Mouse (Mus musculus): ENCODE results near the gene Ccdc34. TPM values are rescaled to one million over a fixed set of nuclear protein-coding genes. Genes with fewer than 3 reads are reported as not detected.
A peak's percentile ranks its signal among the peaks of the same experiment; 100 is the strongest.

Ccdc34 gene
- total RNA-seq, 2 experiments from 2014 or later: 25.8 to 27.3 TPM

GRCm38 (mm10) chr2:110180316-110180670 lies 162.7 kb downstream of the Ccdc34 start:
- DNase-seq: no peak

- no peak for DNase-seq
These were observed 164.0 kb downstream of the Ccdc34 start for GRCm38 (mm10) chr2:110181666-110182065.

GRCm38 (mm10) chr2:110182248-110182647 lies 164.6 kb downstream of the Ccdc34 start:
- DNase-seq: peak; percentile 62

DNA sequence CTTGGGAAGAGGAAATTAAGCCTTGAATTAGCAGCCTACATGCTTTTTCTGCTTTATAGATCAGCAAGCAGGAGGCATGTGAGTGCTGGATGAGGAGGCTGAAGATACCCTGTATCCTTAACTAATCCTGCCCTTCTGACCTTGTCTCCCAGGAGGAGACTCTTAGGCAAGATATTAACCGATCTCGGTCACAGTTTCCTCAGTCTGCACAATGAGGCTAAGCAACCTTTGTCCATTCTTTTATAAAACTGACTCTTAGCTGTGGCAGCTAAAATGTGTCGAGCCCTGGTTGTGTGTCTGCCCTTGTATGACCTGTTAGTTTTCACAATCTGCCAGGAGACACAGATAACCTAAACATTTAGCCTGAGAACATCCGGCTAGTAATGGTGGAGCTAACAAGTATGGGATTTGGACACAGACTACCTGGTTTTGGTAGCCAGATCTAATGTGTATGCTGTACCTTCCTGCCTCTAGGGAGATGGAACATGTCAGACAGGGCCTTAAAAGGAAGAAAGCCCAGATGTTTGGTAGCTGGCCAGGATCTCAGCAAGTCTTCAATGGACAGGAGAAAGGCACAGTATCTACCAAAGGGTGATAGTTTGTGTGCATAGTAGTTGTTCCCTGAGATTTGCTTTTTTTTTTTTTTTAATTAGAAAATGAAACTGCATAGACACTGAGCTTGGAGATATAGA lies 165.3 kb downstream of the Ccdc34 start:
- no peak for DNase-seq

DNA sequence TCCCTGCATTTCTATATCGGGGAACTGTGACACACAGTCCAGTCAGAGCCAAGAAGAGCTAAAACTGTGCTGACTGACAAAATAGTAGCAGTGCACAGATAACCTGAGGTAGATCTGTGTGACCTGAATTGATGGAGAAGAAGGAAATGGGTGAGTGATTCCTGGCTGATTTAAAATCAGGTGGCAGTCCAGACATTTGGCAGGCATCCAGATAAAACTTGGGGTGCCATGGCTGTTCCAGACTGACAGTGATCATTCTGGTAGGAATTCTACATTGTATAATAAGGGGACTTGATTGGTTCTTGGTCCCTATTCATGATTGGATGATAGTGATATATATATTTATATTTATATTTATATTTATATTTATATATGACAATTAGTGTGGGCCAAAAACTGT lies 166.5 kb downstream of the Ccdc34 start:
- no peak for DNase-seq

GRCm38 (mm10) chr2:110186427-110186980 lies 168.9 kb downstream of the Ccdc34 start:
- DNase-seq: peak; percentile 68

DNA sequence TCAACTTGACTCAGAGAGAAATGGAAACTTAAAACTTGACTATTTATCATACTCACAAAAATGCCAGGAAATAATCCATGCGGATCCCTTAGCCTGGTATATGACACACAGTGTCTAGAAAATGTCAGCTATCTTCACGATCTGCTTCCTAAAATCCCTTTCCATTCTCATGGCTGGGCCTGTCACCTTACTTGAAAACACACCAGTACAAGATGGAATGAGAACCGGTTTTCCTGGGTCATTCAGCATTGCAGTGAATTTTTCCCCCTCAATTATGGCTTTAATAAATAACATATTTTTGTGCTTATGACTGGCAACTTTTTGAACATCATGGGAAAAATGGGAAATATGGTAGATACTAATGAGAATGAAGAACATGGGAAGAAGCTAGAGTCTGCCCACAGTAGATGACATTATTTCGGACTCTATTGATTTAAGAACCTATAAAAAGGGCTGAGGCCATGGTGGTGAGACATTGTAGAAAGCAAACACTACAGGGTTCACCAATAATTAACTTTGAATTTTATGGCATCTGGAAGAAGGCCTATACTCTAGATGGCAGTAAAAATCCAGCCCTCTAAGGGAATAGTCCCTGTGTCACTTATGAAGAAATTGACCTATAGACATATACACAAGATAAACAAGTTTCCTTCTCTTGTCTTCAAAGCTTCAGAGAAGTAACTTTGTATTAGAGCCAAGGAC lies 171.2 kb downstream of the Ccdc34 start:
- no peak for DNase-seq

DNA sequence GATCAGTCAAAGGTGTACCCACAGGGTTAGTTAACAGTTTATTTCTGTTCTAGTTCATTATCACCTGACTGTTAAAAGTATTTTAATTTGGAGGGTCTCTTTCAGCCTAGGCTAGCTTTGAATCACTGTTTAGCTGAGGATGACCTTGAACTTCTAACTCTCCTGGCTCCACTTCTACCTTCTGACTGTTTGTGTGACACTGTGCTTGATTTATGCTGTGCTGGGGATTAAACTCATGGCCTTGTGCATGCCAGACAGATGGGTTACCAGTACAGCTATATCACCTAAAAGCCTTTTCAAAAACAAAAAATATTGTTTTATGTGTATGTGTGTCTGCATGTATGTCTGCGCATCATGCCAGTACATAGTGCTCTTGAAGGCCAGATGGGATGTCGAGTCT lies 172.8 kb downstream of the Ccdc34 start:
- DNase-seq: no peak

- DNase-seq: no peak
These were observed 173.6 kb downstream of the Ccdc34 start for GRCm38 (mm10) chr2:110191186-110191690.

DNA sequence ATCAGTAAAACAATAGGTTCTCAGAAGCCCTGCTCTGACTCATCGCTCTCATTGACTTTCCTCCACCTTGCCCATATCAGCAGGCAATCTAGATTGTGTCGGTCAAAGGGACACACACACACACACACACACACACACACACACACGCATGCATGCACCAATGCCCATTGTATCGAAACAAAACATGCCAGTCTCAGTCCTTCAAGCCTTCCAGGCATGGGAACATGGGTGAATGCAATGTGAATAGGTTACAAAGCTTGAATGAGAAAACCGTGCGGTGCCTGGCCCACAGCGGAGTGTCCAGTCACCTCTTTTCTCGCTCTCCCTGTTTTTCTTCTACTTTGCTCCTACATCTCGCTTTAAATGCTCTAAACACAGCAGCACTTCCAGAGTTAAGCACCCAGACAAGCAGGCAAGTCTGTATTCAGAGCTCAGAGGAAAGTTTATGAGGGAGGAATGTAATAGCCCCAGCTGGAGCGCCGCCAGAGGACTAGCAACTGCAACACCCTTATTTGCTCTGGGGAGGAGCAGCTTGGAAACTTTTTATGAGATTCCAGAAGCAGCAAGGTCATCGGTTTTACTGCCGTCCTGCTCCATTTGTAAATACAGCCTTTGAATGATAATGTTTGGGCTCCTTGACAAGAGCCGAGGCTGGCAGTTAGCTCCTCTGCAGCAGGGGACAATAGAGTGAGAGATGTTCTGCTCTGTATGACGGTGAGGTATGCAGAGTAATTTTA lies 174.5 kb downstream of the Ccdc34 start:
- DNase-seq: peak; percentile 88

DNA sequence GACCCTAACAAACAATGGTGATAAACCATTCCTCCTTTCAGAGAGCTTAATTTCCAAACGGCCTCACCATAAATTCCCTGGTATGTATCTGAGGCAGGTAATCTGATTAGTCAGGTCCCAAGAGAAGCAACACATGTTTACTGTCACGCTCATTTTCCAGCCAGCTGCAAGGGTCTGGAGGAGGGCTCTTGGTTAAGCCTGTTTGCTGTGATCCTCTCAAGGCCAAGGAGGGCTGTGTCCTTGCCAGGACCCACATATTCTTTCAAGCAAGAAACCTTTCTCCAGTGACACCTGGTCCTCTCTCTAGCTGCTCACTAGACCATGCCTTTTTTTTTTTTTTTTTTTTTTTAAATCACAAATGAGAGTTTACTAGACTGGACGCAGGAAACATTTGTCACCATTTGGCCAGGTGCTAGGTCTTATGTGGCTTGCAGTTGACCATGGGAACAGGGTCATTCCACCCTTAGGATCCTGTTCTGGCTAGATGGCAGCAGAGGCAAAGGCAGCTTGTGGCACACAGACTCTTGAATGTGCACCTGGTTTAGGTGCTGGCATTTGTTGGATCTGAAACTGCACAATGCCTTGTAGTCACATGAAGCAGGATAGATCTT lies 175.2 kb downstream of the Ccdc34 start:
- peak; percentile 18 for DNase-seq

DNA sequence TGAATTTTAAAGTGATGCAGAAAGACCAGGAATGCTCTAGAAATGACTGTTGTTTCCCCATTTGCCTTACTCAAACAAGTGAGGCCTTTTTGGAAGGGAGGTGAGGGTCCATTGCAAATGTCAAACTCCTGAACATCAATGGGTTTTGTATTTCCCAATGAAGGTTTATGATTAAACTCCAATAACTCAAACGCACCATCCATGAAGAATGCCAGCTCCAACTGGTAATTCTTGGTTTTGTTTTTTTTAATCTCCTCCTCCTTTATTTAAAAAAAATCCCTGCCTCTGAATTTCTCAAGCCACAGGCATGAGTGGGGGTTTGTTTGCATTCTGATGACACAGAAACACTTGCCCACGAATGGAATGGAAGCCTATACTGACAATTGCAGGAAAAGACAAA lies 178.9 kb downstream of the Ccdc34 start:
- no peak for DNase-seq

DNA sequence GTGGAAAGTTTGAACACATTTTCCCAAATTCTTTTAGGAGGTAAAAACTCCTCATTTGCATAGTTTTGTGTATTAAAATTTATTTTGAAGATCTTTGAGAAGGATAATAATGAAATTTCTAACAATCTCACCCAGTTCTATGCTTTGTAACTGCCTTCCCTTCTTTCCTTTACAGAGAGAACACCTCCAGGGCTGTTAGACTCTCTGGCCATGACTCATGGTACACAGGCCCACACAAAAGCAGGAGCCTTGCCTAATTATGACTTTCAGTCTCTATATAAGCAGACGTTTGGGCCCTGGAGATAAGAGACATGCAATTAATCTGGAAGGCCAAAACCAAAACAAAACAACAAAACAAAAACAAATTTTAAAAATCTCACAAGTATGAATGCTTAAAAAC lies 182.0 kb downstream of the Ccdc34 start:
- no peak for DNase-seq

GRCm38 (mm10) chr2:110201770-110202169 lies 184.2 kb downstream of the Ccdc34 start:
- DNase-seq: no peak

GRCm38 (mm10) chr2:110202716-110203497 lies 185.3 kb downstream of the Ccdc34 start:
- no peak for DNase-seq

GRCm38 (mm10) chr2:110204169-110204568 lies 186.6 kb downstream of the Ccdc34 start:
- DNase-seq: no peak

DNA sequence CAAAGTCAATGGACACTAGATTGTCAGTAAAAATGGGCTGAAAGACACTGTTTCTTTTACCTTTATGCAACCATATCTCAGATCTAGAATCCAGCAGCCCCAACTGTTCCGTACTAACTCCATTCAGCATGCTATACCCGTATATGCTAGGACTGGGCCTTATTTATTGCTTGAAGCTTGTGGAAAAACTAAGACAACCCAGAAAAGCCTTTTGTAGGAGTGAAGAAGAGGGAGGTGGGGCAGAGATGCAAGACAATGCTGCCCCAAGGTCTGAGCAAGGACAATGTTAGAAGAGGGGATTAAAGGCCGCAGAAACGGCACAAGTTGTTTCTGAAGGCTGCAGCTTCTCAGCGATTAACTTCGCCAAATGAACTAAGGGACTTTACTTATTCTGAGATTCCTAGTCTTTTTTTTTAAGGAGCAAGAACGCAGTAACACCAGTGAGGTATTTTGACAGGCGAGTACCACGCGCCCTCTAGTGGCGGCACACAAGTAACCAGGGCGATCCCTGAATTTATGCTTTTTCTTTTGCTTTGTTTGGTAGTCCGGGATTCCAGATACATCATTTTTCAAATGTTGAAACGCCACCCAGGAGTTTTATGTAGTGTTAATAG lies 187.2 kb downstream of the Ccdc34 start:
- peak; percentile 81 for DNase-seq

- peak; percentile 30 for DNase-seq
These were observed 193.2 kb downstream of the Ccdc34 start for GRCm38 (mm10) chr2:110210508-110211496.

GRCm38 (mm10) chr2:110214278-110214677 lies 196.7 kb downstream of the Ccdc34 start:
- no peak for DNase-seq

Measured in heart, postnatal 4 days (tissue).